Mouse (Mus musculus) thymus, postnatal 36 days (tissue): ENCODE results near the gene Ifna7.

Source experiments
- DNase-seq, 2 experiments: peaks; one replicate each; pipeline ENCODE4 v3.0.0; 2022; ENCODE audit warnings: mixed read lengths in 2 of 2

The Ifna7 gene

GRCm38 (mm10) chr4:88841438-88841911 lies 25.4 kb downstream of the Ifna7 start, which contains the start of gene Ifna4:
Ifna4 (plus strand) TSS chr4:88841861.
- DNase-seq = no peak

DNA sequence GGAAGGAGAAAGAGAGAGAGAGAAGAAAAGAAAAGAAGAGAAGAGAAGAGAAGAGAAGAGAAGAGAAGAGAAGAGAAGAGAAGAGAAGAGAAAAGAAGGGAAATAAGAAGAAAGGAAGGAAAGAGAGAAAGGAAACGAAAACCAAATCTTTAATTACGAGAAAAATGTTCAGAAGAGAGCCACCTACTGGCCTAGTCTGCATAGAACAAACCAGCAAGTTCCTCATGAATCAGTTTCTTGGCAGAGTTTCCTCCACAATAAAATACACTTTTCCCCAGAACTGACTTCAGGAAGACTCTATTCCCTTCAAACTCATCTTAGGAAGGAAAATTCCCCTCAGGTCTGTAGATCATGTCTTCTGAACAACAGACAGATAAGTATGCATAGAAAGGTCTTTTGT lies 29.3 kb downstream of the Ifna7 start:
- DNase-seq = no peak

- DNase-seq = no peak
Measured at GRCm38 (mm10) chr4:88849698-88850097, 33.7 kb downstream of the Ifna7 start, which contains the start of gene Ifna1. Ifna1 (plus strand) TSS chr4:88850087.

GRCm38 (mm10) chr4:88851026-88851763 lies 35.2 kb downstream of the Ifna7 start:
- DNase-seq = no peak

GRCm38 (mm10) chr4:88859214-88859613 lies 43.2 kb downstream of the Ifna7 start:
- DNase-seq = no peak

- DNase-seq = no peak
Measured at GRCm38 (mm10) chr4:88863309-88863708, 47.3 kb downstream of the Ifna7 start.

DNA sequence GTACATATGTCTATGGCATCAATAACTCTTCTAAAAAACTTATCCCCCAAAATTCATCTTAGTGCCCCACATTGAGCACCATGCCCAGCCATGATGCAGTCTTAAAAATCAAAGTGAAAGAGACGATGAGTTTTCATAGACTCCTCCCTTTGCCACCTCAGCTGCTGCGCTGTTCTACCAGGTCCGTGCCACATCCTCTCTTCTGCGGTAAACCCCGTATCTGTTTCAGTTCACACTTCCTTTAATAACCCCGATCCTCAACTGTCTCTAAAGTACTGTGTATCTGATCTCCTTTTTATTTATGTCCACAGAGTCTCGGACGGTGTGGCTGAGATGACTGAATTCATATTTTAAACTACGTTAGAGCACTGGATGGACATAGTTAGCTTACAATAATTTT lies 48.6 kb downstream of the Ifna7 start:
- peak; percentile 62 to 70 for DNase-seq

- DNase-seq = no peak
Measured at GRCm38 (mm10) chr4:88865011-88865569, 49.1 kb downstream of the Ifna7 start.
